Mouse (Mus musculus): Measurements from ENCODE around the gene Fchsd2. TPM values are rescaled to one million over a fixed set of nuclear protein-coding genes. Genes with fewer than 3 reads are reported as not detected.

Gene Fchsd2
- polyA plus RNA-seq, 1 experiment from 2014 or later, result 38.6 TPM

DNA sequence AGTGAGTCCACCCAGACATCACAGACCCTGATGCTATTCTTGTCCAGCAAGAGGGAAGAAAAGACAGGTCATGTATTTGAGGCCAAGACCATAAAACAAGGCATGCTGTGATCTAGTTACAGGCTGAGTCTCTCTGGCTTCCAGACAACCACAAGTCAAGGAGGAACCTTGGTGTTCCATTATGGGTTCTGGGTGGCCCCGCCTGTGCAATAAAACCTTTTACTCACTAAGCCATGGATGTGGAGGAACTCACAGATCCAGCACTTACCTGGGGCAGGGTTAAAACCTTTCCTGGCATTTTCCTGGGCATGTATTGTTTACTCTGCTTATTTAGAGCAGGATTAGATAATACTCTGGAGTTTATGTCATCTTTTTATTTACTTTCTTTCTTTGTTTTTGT is 191.8 kb downstream of the Fchsd2 start:
- H3K9ac ChIP-seq, result no peak overlapping the region
- WGBS, result 97% methylated on average over 1 of the region's 1 CpGs
- H3K4me3 ChIP-seq, result no peak overlapping the region
- H3K36me3 ChIP-seq, result peaks cover 67% of the 10 kb centered on the region
- no peak overlapping the region for H3K4me2 ChIP-seq
- no peaks in the 10 kb centered on the region for H3K9me3 ChIP-seq
- H3K4me1 ChIP-seq (replicated peaks), result 0 out of 2 replicates have a peak, but pooled peaks cover 3% of the 10 kb centered on the region
- no peaks in the 10 kb centered on the region for H3K27me3 ChIP-seq
- H3K27ac ChIP-seq, result no peak overlapping the region
- ATAC-seq (ENCODE audit: low FRiP score), result no peak

DNA sequence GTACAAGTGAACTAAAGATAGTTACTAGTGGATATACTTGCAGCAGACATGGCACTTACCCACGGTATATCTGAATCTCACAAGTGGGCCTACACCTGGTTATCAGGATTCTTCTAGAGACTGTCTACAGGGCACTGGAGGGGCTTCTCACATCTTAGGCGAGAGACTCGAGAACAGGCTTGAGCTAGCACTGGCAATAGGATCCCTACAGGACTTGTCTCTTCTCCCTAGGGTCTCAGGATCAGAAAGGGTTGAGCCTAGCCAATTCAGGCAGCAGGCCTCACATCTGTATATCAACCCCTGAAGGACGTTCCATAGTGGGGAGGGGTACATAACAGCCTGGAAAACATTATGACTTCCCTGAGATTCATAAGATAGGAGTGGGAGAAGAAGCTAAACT is 194.2 kb downstream of the Fchsd2 start:
- H3K27ac ChIP-seq, result 0 out of 2 replicates have a peak overlapping the region, but pooled peaks have one; percentile 23
- no peak overlapping the region for H3K9ac ChIP-seq
- ATAC-seq (ENCODE audit: low FRiP score), result no peak
- no peak overlapping the region for H3K4me2 ChIP-seq
- no peak overlapping the region for H3K4me3 ChIP-seq
- H3K36me3 ChIP-seq, result peaks cover 71% of the 10 kb centered on the region
- 0 out of 2 replicates have a peak, but pooled peaks cover 3% of the 10 kb centered on the region for H3K4me1 ChIP-seq (replicated peaks)
- no peaks in the 10 kb centered on the region for H3K9me3 ChIP-seq
- H3K27me3 ChIP-seq, result no peaks in the 10 kb centered on the region
- 88% methylated on average over 4 of the region's 4 CpGs for WGBS

- Histone ChIP-seq H3K27me3 (no peaks in the 10 kb centered on the region), H3K36me3 (peaks cover 64% of the 10 kb centered on the region), H3K4me1 (replicated peaks) (0 out of 2 replicates have a peak, but pooled peaks cover 3% of the 10 kb centered on the region), H3K27ac (0 out of 2 replicates have a peak overlapping the region, but pooled peaks have one; percentile 6), H3K4me2 (no peak overlapping the region), H3K4me3 (no peak overlapping the region), H3K9me3 (no peaks in the 10 kb centered on the region), H3K9ac (no peak overlapping the region)
- 88% methylated on average over 2 of the region's 2 CpGs for WGBS
- ATAC-seq (ENCODE audit: low FRiP score), result no peak
These were observed 195.2 kb downstream of the Fchsd2 start for GRCm38 (mm10) chr7:101287820-101288219.

- H3K36me3 ChIP-seq, result peaks cover 58% of the 10 kb centered on the region
- H3K9ac ChIP-seq, result no peak overlapping the region
- H3K27me3 ChIP-seq, result no peaks in the 10 kb centered on the region
- no peak for ATAC-seq (ENCODE audit: low FRiP score)
- H3K27ac ChIP-seq, result no peak overlapping the region
- no peak overlapping the region for H3K4me3 ChIP-seq
- no peak overlapping the region for H3K4me2 ChIP-seq
- no peaks in the 10 kb centered on the region for H3K9me3 ChIP-seq
- 0 out of 2 replicates have a peak, but pooled peaks cover 3% of the 10 kb centered on the region for H3K4me1 ChIP-seq (replicated peaks)
- 44% methylated on average over 4 of the region's 4 CpGs for WGBS
These were observed 195.8 kb downstream of the Fchsd2 start for GRCm38 (mm10) chr7:101288436-101288835.

GRCm38 (mm10) chr7:101290401-101290800 is 197.7 kb downstream of the Fchsd2 start:
- Histone ChIP-seq H3K9me3 (no peaks in the 10 kb centered on the region), H3K27me3 (no peaks in the 10 kb centered on the region), H3K4me2 (no peak overlapping the region), H3K4me3 (no peak overlapping the region), H3K9ac (no peak overlapping the region), H3K4me1 (replicated peaks) (0 out of 2 replicates have a peak, but pooled peaks cover 3% of the 10 kb centered on the region), H3K27ac (no peak overlapping the region), H3K36me3 (peaks cover 48% of the 10 kb centered on the region)
- no peak for ATAC-seq (ENCODE audit: low FRiP score)
- 93% methylated on average over 10 of the region's 10 CpGs for WGBS

GRCm38 (mm10) chr7:101291211-101291610 is 198.5 kb downstream of the Fchsd2 start:
- H3K9me3 ChIP-seq, result no peaks in the 10 kb centered on the region
- H3K4me1 ChIP-seq (replicated peaks), result peaks cover 7% of the 10 kb centered on the region
- no peak overlapping the region for H3K9ac ChIP-seq
- no peak overlapping the region for H3K4me2 ChIP-seq
- WGBS, result 91% methylated on average over 5 of the region's 5 CpGs
- no peak overlapping the region for H3K27ac ChIP-seq
- no peaks in the 10 kb centered on the region for H3K27me3 ChIP-seq
- H3K36me3 ChIP-seq, result peaks cover 40% of the 10 kb centered on the region
- no peak overlapping the region for H3K4me3 ChIP-seq
- ATAC-seq (ENCODE audit: low FRiP score), result no peak

DNA sequence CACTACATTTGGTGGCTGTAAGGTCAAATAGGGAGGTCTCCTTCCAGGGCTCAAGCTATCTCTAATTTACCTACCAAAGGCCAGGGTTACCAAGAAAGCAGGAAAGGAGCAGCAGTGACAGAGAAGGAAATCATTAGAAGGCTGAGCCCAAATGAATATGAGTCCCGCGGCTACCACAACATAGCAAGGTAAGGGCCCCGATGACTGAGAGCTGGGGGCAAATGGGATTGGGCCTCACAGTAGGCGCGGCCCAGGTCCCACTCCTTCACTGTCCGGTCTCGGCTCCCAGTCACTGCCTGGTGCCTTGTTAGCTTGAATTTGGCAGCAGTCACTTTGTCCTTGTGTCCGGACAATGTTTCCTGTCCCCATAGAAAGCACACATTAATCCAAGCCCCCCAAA is 199.0 kb downstream of the Fchsd2 start:
- H3K4me1 ChIP-seq (replicated peaks), result peaks cover 10% of the 10 kb centered on the region
- H3K27ac ChIP-seq, result no peak overlapping the region
- ATAC-seq (ENCODE audit: low FRiP score), result no peak
- no peak overlapping the region for H3K4me3 ChIP-seq
- 92% methylated on average over 8 of the region's 8 CpGs for WGBS
- no peak overlapping the region for H3K9ac ChIP-seq
- no peaks in the 10 kb centered on the region for H3K9me3 ChIP-seq
- peaks cover 35% of the 10 kb centered on the region for H3K36me3 ChIP-seq
- no peak overlapping the region for H3K4me2 ChIP-seq
- no peaks in the 10 kb centered on the region for H3K27me3 ChIP-seq

DNA sequence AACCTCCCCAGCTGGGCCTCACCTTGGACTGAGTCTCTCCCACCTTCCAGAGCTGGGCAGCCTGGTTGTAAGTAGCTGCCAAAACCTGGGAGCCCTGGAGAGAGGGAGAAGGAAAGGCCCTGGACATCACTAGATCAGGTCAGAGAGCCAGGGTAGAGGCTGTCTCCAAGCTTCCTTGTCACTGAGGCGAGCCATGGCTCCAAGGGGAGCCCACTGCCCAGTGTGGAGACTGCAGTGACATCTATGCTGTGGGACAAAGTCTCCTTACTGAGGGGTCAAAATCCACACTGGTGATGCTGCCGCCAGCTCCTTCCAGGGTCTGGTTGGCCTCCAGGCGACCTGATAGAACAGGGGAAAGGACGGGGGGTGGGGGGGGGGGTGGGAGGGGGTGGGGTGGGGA is 199.4 kb downstream of the Fchsd2 start:
- WGBS, result 78% methylated on average over 2 of the region's 4 CpGs
- ATAC-seq (ENCODE audit: low FRiP score), result no peak
- peaks cover 32% of the 10 kb centered on the region for H3K36me3 ChIP-seq
- no peak overlapping the region for H3K4me2 ChIP-seq
- H3K4me3 ChIP-seq, result no peak overlapping the region
- no peaks in the 10 kb centered on the region for H3K27me3 ChIP-seq
- H3K9me3 ChIP-seq, result no peaks in the 10 kb centered on the region
- no peak overlapping the region for H3K27ac ChIP-seq
- no peak overlapping the region for H3K9ac ChIP-seq
- H3K4me1 ChIP-seq (replicated peaks), result peaks cover 15% of the 10 kb centered on the region

GRCm38 (mm10) chr7:101292696-101293095 is 200.0 kb downstream of the Fchsd2 start:
- peaks cover 2% of the 10 kb centered on the region for H3K27me3 ChIP-seq
- peaks cover 28% of the 10 kb centered on the region for H3K36me3 ChIP-seq
- no peak for ATAC-seq (ENCODE audit: low FRiP score)
- H3K9ac ChIP-seq, result no peak overlapping the region
- H3K9me3 ChIP-seq, result no peaks in the 10 kb centered on the region
- 97% methylated on average over 1 of the region's 1 CpGs for WGBS
- H3K27ac ChIP-seq, result no peak overlapping the region
- H3K4me2 ChIP-seq, result no peak overlapping the region
- H3K4me3 ChIP-seq, result no peak overlapping the region
- peaks cover 18% of the 10 kb centered on the region for H3K4me1 ChIP-seq (replicated peaks)

GRCm38 (mm10) chr7:101293138-101293537 is 200.5 kb downstream of the Fchsd2 start:
- ATAC-seq (ENCODE audit: low FRiP score), result no peak
- WGBS, result 50% methylated on average over 4 of the region's 4 CpGs
- H3K27me3 ChIP-seq, result peaks cover 7% of the 10 kb centered on the region

GRCm38 (mm10) chr7:101293611-101294010 is 200.9 kb downstream of the Fchsd2 start:
- Histone ChIP-seq H3K9me3 (no peaks in the 10 kb centered on the region), H3K4me3 (no peak overlapping the region), H3K27me3 (peaks cover 10% of the 10 kb centered on the region), H3K27ac (no peak overlapping the region), H3K4me2 (no peak overlapping the region), H3K4me1 (replicated peaks) (peaks cover 15% of the 10 kb centered on the region), H3K9ac (no peak overlapping the region), H3K36me3 (peaks cover 27% of the 10 kb centered on the region)
- no peak for ATAC-seq (ENCODE audit: low FRiP score)
- WGBS, result 45% methylated on average over 4 of the region's 4 CpGs

More at GRCm38 (mm10) chr7:101293138-101293537, 200.5 kb downstream of the Fchsd2 start:
- Histone ChIP-seq H3K4me3 (no peak overlapping the region), H3K27ac (no peak overlapping the region), H3K9me3 (no peaks in the 10 kb centered on the region), H3K36me3 (peaks cover 27% of the 10 kb centered on the region), H3K4me2 (no peak overlapping the region), H3K4me1 (replicated peaks) (peaks cover 17% of the 10 kb centered on the region), H3K9ac (no peak overlapping the region)

- Histone ChIP-seq H3K36me3 (peaks cover 14% of the 10 kb centered on the region; the same call in 1 of the 2 replicates), H3K9me3 (no peaks in the 10 kb centered on the region), H3K9ac (no peak overlapping the region), H3K4me1 (replicated peaks) (peaks cover 15% of the 10 kb centered on the region), H3K27ac (no peak overlapping the region), H3K27me3 (peaks cover 28% of the 10 kb centered on the region), H3K4me2 (no peak overlapping the region), H3K4me3 (no peak overlapping the region)
- no peak for ATAC-seq (ENCODE audit: low FRiP score)
- 52% methylated on average over 1 of the region's 1 CpGs for WGBS
These were observed 202.8 kb downstream of the Fchsd2 start for GRCm38 (mm10) chr7:101295438-101295837.

- peaks cover 34% of the 10 kb centered on the region for H3K27me3 ChIP-seq
- no peaks in the 10 kb centered on the region for H3K9me3 ChIP-seq
- peak; percentile 90 for ATAC-seq (ENCODE audit: low FRiP score)
- peak overlapping the region; percentile 34 for H3K4me3 ChIP-seq
- H3K36me3 ChIP-seq, result peaks cover 11% of the 10 kb centered on the region; the same call in 1 of the 2 replicates
- peak overlapping the region; percentile 83 for H3K27ac ChIP-seq
- peak overlapping the region; percentile 61 for H3K4me2 ChIP-seq
- 12% methylated on average over 35 of the region's 35 CpGs for WGBS
- H3K9ac ChIP-seq, result peak overlapping the region; percentile 73
- H3K4me1 ChIP-seq (replicated peaks), result peaks cover 22% of the 10 kb centered on the region
These were observed 203.8 kb downstream of the Fchsd2 start for GRCm38 (mm10) chr7:101296252-101297022.

All from hindbrain, embryonic 13.5 days (tissue).